ENCODE assay signal across 8 mouse cellular contexts in the genomic region with DNA sequence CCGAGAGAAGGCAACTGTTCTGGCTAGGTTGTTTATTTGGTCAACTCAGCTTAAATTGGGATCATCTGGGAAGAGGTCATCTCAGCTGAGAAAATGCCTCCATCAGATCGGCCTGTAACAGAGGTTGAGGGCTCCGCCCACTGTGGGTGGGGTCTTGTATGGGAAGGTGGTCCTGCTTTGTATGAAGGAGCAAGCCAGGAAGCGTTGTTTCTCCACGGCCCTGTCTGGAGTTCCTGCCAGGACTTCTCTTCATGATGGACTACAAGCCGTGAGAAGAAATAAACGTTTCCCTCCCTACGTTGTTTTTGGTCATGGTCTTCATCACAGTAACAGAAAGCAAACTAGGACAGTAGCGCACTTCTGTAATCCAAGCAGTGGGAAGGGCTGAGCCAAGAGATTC. TPM values are rescaled to one million over a fixed set of nuclear protein-coding genes. Genes with fewer than 3 reads are reported as not detected.
DNase-seq lines count a peak whose midpoint lies in the region; ATAC-seq and TF ChIP-seq lines count a peak whose summit lies in the region.

No protein-coding gene starts in this region.

- no peak for TF ChIP-seq RAD21 in MEL (IDR thresholded peaks at IDR 0.05; ENCODE audit: low read depth, low read length)

- H3K4me2 ChIP-seq in hindbrain, embryonic 13.5 days, result peak overlapping the region; percentile 32
- H3K4me2 ChIP-seq in liver, embryonic 14.5 days (ENCODE audit: low read depth), result peak overlapping the region; percentile 30
- H3K4me2 ChIP-seq in neural tube, embryonic 13.5 days, result peak overlapping the region; percentile 31

- no peaks in the 10 kb centered on the region for H3K9me3 ChIP-seq in MEL (replicated peaks; ENCODE audit: insufficient read depth, low read length)
- no peaks in the 10 kb centered on the region for H3K9me3 ChIP-seq in hindbrain, embryonic 13.5 days
- no peaks in the 10 kb centered on the region for H3K9me3 ChIP-seq in liver, embryonic 14.5 days (ENCODE audit: control insufficient read depth, low read length)
- no peaks in the 10 kb centered on the region for H3K9me3 ChIP-seq in neural tube, embryonic 13.5 days

- no peak for TF ChIP-seq POLR2A in MEL (IDR thresholded peaks at IDR 0.05; ENCODE audit: control insufficient read depth in 1 of 2, insufficient read depth in 1 of 2, low read depth in 1 of 2, low read length in 2 of 2, poor library complexity in 1 of 2)

- no peak for TF ChIP-seq CTCF in MEL (IDR thresholded peaks at IDR 0.05 in 2 of 3, conservative IDR thresholded peaks at IDR 0.05 in 1 of 3; ENCODE audit: control insufficient read depth in 1 of 3, insufficient read depth in 1 of 3, low read depth in 2 of 3, low read length in 3 of 3, poor library complexity in 1 of 3, severe bottlenecking in 1 of 3)
- TF ChIP-seq CTCF in liver, embryonic 14.5 days (IDR thresholded peaks at IDR 0.05; ENCODE audit: low read depth), result no peak

- no peak overlapping the region for H3K9ac ChIP-seq in MEL (ENCODE audit: control insufficient read depth, low read depth, low read length, poor library complexity, severe bottlenecking)
- H3K9ac ChIP-seq in hindbrain, embryonic 13.5 days, result no peak overlapping the region
- H3K9ac ChIP-seq in liver, embryonic 14.5 days (replicated peaks), result no peak overlapping the region
- no peak overlapping the region for H3K9ac ChIP-seq in neural tube, embryonic 13.5 days

- DNase-seq in adrenal gland, postnatal 36 days, result peak; percentile 10 to 32
- no peak for DNase-seq in adrenal gland, postnatal 4 days (ENCODE audit: low spot score in 2 of 2)
- peak; percentile 20 for DNase-seq in MEL (ENCODE audit: low read depth, low spot score)
- DNase-seq in liver, embryonic 14.5 days (ENCODE audit: low read depth in 3 of 3, low spot score in 3 of 3), result no peak
- no peak for DNase-seq in layer of hippocampus, adult 9-10 months (ENCODE audit: low spot score)
- DNase-seq in left cerebral cortex, postnatal 36 days (ENCODE audit: low spot score in 2 of 2), result no peak

- peaks cover 20% of the 10 kb centered on the region for H3K79me2 ChIP-seq in MEL (ENCODE audit: control insufficient read depth, insufficient read depth, low read length, poor library complexity)

- H3K27me3 ChIP-seq in MEL (ENCODE audit: control insufficient read depth in 1 of 2, insufficient read depth in 2 of 2, low read length in 2 of 2), result no peaks in the 10 kb centered on the region
- H3K27me3 ChIP-seq in hindbrain, embryonic 13.5 days, result peaks cover 9% of the 10 kb centered on the region; the same call in 1 of the 2 replicates
- H3K27me3 ChIP-seq in liver, embryonic 14.5 days (ENCODE audit: control insufficient read depth, insufficient read depth, low read length), result no peaks in the 10 kb centered on the region
- no peaks in the 10 kb centered on the region for H3K27me3 ChIP-seq in neural tube, embryonic 13.5 days

- H3K4me3 ChIP-seq in MEL (ENCODE audit: control insufficient read depth in 1 of 2, insufficient read depth in 1 of 2, low read depth in 2 of 2, low read length in 2 of 2), result peak overlapping the region in 1 of 2 experiments; percentile 18; a peak in 1 of 4 replicates
- peak overlapping the region; percentile 9; the same call in 1 of the 2 replicates for H3K4me3 ChIP-seq in hindbrain, embryonic 13.5 days
- H3K4me3 ChIP-seq in liver, embryonic 14.5 days (ENCODE audit: insufficient read depth in 1 of 2, low read depth in 2 of 2, low read length in 2 of 2), result no peak overlapping the region
- no peak overlapping the region for H3K4me3 ChIP-seq in neural tube, embryonic 13.5 days

- H3K36me3 ChIP-seq in MEL (ENCODE audit: control insufficient read depth in 1 of 2, insufficient read depth in 2 of 2, low read length in 2 of 2), result peaks cover 0 to 10% of the 10 kb centered on the region in 2 experiments; a peak in 2 of 4 replicates
- H3K36me3 ChIP-seq in hindbrain, embryonic 13.5 days, result no peaks in the 10 kb centered on the region
- H3K36me3 ChIP-seq in liver, embryonic 14.5 days (replicated peaks; ENCODE audit: control insufficient read depth, insufficient read depth, low read depth), result no peaks in the 10 kb centered on the region
- H3K36me3 ChIP-seq in neural tube, embryonic 13.5 days, result no peaks in the 10 kb centered on the region

- 8% methylated on average over 9 of the region's 9 CpGs for WGBS in hindbrain, embryonic 13.5 days
- WGBS in liver, embryonic 14.5 days (ENCODE audit: insufficient replicate concordance), result 12% methylated on average over 9 of the region's 9 CpGs
- 10% methylated on average over 9 of the region's 9 CpGs for WGBS in neural tube, embryonic 13.5 days

- H3K27ac ChIP-seq in MEL (ENCODE audit: control insufficient read depth, low read depth, low read length), result no peak overlapping the region
- H3K27ac ChIP-seq in hindbrain, embryonic 13.5 days, result no peak overlapping the region
- H3K27ac ChIP-seq in liver, embryonic 14.5 days, result no peak overlapping the region
- H3K27ac ChIP-seq in neural tube, embryonic 13.5 days (replicated peaks), result no peak overlapping the region

- no peak for ATAC-seq in hindbrain, embryonic 13.5 days (ENCODE audit: low FRiP score)
- no peak for ATAC-seq in liver, embryonic 14.5 days (ENCODE audit: insufficient read depth)
- no peak for ATAC-seq in neural tube, embryonic 13.5 days (ENCODE audit: low read depth)

- no peak for TF ChIP-seq EP300 in MEL (IDR thresholded peaks at IDR 0.05; ENCODE audit: low read depth in 1 of 2, low read length in 2 of 2)
- TF ChIP-seq EP300 in liver, embryonic 14.5 days (IDR thresholded peaks at IDR 0.05; ENCODE audit: low read depth), result no peak

- H3K4me1 ChIP-seq in MEL (ENCODE audit: control insufficient read depth in 1 of 2, insufficient read depth in 2 of 2, low read length in 2 of 2), result peaks cover 4 to 5% of the 10 kb centered on the region in 2 experiments
- H3K4me1 ChIP-seq in hindbrain, embryonic 13.5 days (replicated peaks), result peaks cover 32% of the 10 kb centered on the region
- peaks cover 14 to 26% of the 10 kb centered on the region in 2 experiments for H3K4me1 ChIP-seq in liver, embryonic 14.5 days (replicated peaks; ENCODE audit: control insufficient read depth in 2 of 2, insufficient read depth in 2 of 2, low read length in 1 of 2)
- H3K4me1 ChIP-seq in neural tube, embryonic 13.5 days (replicated peaks), result peaks cover 37% of the 10 kb centered on the region

- intact Hi-C loops in left cerebral cortex, postnatal 36 days (cut with DNase I), result no loop called here

TF ChIP-seq in MEL, 35 proteins besides CTCF, POLR2A, EP300 and RAD21 (continues in another document):
- no peak for TF ChIP-seq GABPA (IDR thresholded peaks at IDR 0.05; ENCODE audit: low read depth, low read length)
- TF ChIP-seq POLR2AphosphoS5 (IDR thresholded peaks at IDR 0.05; ENCODE audit: borderline replicate concordance, low read depth, low read length), result no peak
- TF ChIP-seq MAFK (IDR thresholded peaks at IDR 0.05; ENCODE audit: borderline replicate concordance, low read depth, low read length), result no peak
- no peak for TF ChIP-seq RCOR1 (IDR thresholded peaks at IDR 0.05; ENCODE audit: low read depth, low read length)
- no peak for TF ChIP-seq ELF1 (IDR thresholded peaks at IDR 0.05; ENCODE audit: low read depth, low read length)
- TF ChIP-seq HCFC1 (IDR thresholded peaks at IDR 0.05; ENCODE audit: low read depth, low read length), result no peak
- no peak for TF ChIP-seq CHD1 (IDR thresholded peaks at IDR 0.05; ENCODE audit: low read depth, low read length)
- no peak for TF ChIP-seq SIN3A (IDR thresholded peaks at IDR 0.05; ENCODE audit: low read length)
- TF ChIP-seq TBP (IDR thresholded peaks at IDR 0.05; ENCODE audit: low read depth, low read length), result no peak
- no peak for TF ChIP-seq JUND (IDR thresholded peaks at IDR 0.05; ENCODE audit: low read depth, low read length)
- no peak for TF ChIP-seq E2F4 (IDR thresholded peaks at IDR 0.05; ENCODE audit: borderline replicate concordance, low read depth, low read length)
- TF ChIP-seq CHD2 (IDR thresholded peaks at IDR 0.05; ENCODE audit: low read length), result no peak

RNA-seq across cellular contexts. Expression of a gene that starts 2.1 kb away (rescaled TPM):
- 10 to 100 TPM; 17.6 to 19.6 TPM for total RNA-seq in adrenal gland, postnatal 36 days (2021)
- 10 to 100 TPM; 27.7 to 28.0 TPM for total RNA-seq in adrenal gland, postnatal 4 days (2021)
- 7.5 and 8.0 TPM in 2 replicates for total RNA-seq in MEL (2012; rRNA removed)
- 10 to 100 TPM in 1 of 2 experiments, not detected in 1; 16.4 TPM for polyA plus RNA-seq in MEL (2012; ENCODE audit: insufficient read depth in 1 of 2, insufficient read length in 2 of 2, low read depth in 1 of 2, low replicate concordance in 2 of 2, missing spikeins in 1 of 2)
- 33.7 and 33.9 TPM in 2 replicates for polyA plus RNA-seq in hindbrain, embryonic 13.5 days (2015; fragmentation: Nextera tagmentation; extraction: Ambion mirVana)
- 4.5 and 5.4 TPM in 2 replicates for polyA plus RNA-seq in liver, embryonic 14.5 days (2012; rRNA removed)
- 5.3 and 7.5 TPM in 2 replicates for polyA plus RNA-seq in liver, embryonic 14.5 days (2014; fragmentation: Nextera tagmentation; extraction: Ambion mirVana)
- polyA plus RNA-seq in neural tube, embryonic 13.5 days (2015; fragmentation: Nextera tagmentation; extraction: Ambion mirVana), result 30.2 and 36.8 TPM in 2 replicates
- total RNA-seq in left cerebral cortex, postnatal 36 days (2021), result 10 to 100 TPM; 48.4 to 60.7 TPM

RNA-seq across cellular contexts. Expression of a gene that starts 17.1 kb away (rescaled TPM):
- not detected for total RNA-seq in adrenal gland, postnatal 36 days (2021)
- total RNA-seq in adrenal gland, postnatal 4 days (2021), result 1 to 10 TPM; 3.1 to 7.9 TPM
- 75.1 and 82.9 TPM in 2 replicates for total RNA-seq in MEL (2012; rRNA removed)
- 100 to 1,000 TPM; 194 to 277 TPM for polyA plus RNA-seq in MEL (2012; ENCODE audit: insufficient read depth in 1 of 2, insufficient read length in 2 of 2, low read depth in 1 of 2, low replicate concordance in 2 of 2, missing spikeins in 1 of 2)
- polyA plus RNA-seq in hindbrain, embryonic 13.5 days (2015; fragmentation: Nextera tagmentation; extraction: Ambion mirVana), result 0.19 and 0.23 TPM in 2 replicates
- 72.5 and 86.9 TPM in 2 replicates for polyA plus RNA-seq in liver, embryonic 14.5 days (2012; rRNA removed)
- polyA plus RNA-seq in liver, embryonic 14.5 days (2014; fragmentation: Nextera tagmentation; extraction: Ambion mirVana), result 89.2 and 107 TPM in 2 replicates
- polyA plus RNA-seq in neural tube, embryonic 13.5 days (2015; fragmentation: Nextera tagmentation; extraction: Ambion mirVana), result 0.17 and 0.45 TPM in 2 replicates
- not detected for total RNA-seq in left cerebral cortex, postnatal 36 days (2021)

RNA-seq across cellular contexts. Expression of a gene that starts 55.3 kb away (rescaled TPM):
- 10 to 100 TPM; 17.5 to 19.5 TPM for total RNA-seq in adrenal gland, postnatal 36 days (2021)
- total RNA-seq in adrenal gland, postnatal 4 days (2021), result 10 to 100 TPM; 27.0 to 28.3 TPM
- 20.3 and 22.5 TPM in 2 replicates for total RNA-seq in MEL (2012; rRNA removed)
- 10 to 100 TPM in 1 of 2 experiments, not detected in 1; 50.2 TPM for polyA plus RNA-seq in MEL (2012; ENCODE audit: insufficient read depth in 1 of 2, insufficient read length in 2 of 2, low read depth in 1 of 2, low replicate concordance in 2 of 2, missing spikeins in 1 of 2)
- 40.8 and 46.8 TPM in 2 replicates for polyA plus RNA-seq in hindbrain, embryonic 13.5 days (2015; fragmentation: Nextera tagmentation; extraction: Ambion mirVana)
- polyA plus RNA-seq in liver, embryonic 14.5 days (2012; rRNA removed), result 10.0 and 11.6 TPM in 2 replicates
- polyA plus RNA-seq in liver, embryonic 14.5 days (2014; fragmentation: Nextera tagmentation; extraction: Ambion mirVana), result 7.6 and 9.0 TPM in 2 replicates
- polyA plus RNA-seq in neural tube, embryonic 13.5 days (2015; fragmentation: Nextera tagmentation; extraction: Ambion mirVana), result 42.1 and 43.5 TPM in 2 replicates
- total RNA-seq in left cerebral cortex, postnatal 36 days (2021), result 10 to 100 TPM; 17.9 to 18.6 TPM

Comparison
In these comparisons a context has a peak if more than half of its experiments do, and no peak if none do; other contexts are left out.
1. DNase-seq: peak in adrenal gland, postnatal 36 days (2 of 2) and MEL (single experiment); none in adrenal gland, postnatal 4 days (0 of 2), liver, embryonic 14.5 days (0 of 3), layer of hippocampus, adult 9-10 months (single experiment) and left cerebral cortex, postnatal 36 days (0 of 2).
2. Peak in every context shown above with its lines, with median percentiles within 50 percentile points of each other: H3K4me2 ChIP-seq.